Comparison of ENCODE assay signal across 11 mouse cellular contexts in the genomic region with DNA sequence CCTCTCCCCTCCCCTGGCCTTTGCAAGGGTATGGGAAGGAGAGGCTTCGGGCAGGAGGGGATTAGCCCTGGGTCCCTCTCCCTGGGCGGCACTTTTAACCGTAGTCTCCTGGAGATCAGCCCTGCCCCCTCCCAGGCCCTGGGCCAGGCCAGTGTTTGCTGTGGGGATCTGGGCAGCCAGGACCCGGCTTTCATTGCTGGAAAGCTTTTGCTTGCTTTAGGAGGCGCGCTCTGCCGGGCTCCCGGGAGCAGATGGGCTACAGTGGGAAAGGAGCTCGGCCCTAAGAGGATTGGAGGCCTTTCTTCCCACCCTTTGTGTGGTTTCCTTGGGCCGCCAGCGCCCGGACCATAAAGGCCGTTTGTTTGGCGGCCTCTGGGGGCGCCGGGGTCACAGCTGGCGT. TPM values are rescaled to one million over a fixed set of nuclear protein-coding genes. Genes with fewer than 3 reads are reported as not detected.
A peak's percentile ranks its signal among the peaks of the same experiment; 100 is the strongest.
DNase-seq lines count a peak whose midpoint lies in the region; ATAC-seq and TF ChIP-seq lines count a peak whose summit lies in the region.
"Had no signal": no experiment of that assay in that cellular context is flagged by ENCODE, and none has a peak within 500 bp of the region (broad histone marks: within the 10 kb centered on the region; RNA-seq: fewer than 3 reads in every experiment).

No protein-coding gene starts in this region.

- no peak for TF ChIP-seq CTCF in lung, postnatal 0 days (IDR thresholded peaks at IDR 0.05)

- TF ChIP-seq EP300 in lung, postnatal 0 days (IDR thresholded peaks at IDR 0.05) = no peak

- peak; percentile 55 for DNase-seq in left cerebral cortex, postnatal 4 days
- no peak for DNase-seq in left cerebral cortex, postnatal 36 days (ENCODE audit: low spot score in 2 of 2)
- peak; percentile 63 for DNase-seq in forebrain, embryonic 14.5 days (ENCODE audit: low spot score)
- DNase-seq in midbrain, embryonic 11.5 days (ENCODE audit: low spot score, missing footprints) = peak; percentile 95
- no peak for DNase-seq in lung, postnatal 0 days (ENCODE audit: low spot score)
- no peak for DNase-seq in spleen, adult 18-20 months
- DNase-seq: gastrocnemius, postnatal 25 days; liver had no signal

- H3K9ac ChIP-seq in forebrain, embryonic 14.5 days (ENCODE audit: low read length) = peak overlapping the region; percentile 17; the same call in 1 of the 2 replicates
- peak overlapping the region; percentile 55 for H3K9ac ChIP-seq in midbrain, embryonic 11.5 days (ENCODE audit: low read length)
- H3K9ac ChIP-seq in stomach, embryonic 16.5 days (ENCODE audit: low read length) = peak overlapping the region; percentile 32
- no peak overlapping the region for H3K9ac ChIP-seq in lung, postnatal 0 days (replicated peaks; ENCODE audit: low read depth)
- no peak overlapping the region for H3K9ac ChIP-seq in kidney, embryonic 16.5 days (replicated peaks; ENCODE audit: low read length)

- peak; percentile 71 for ATAC-seq in forebrain, embryonic 14.5 days
- ATAC-seq in midbrain, embryonic 11.5 days (ENCODE audit: low FRiP score) = peak; percentile 82
- ATAC-seq in stomach, embryonic 16.5 days (ENCODE audit: insufficient read depth, low FRiP score) = peak; percentile 44; the same call in 1 of the 2 replicates
- no peak for ATAC-seq in lung, postnatal 0 days
- no peak for ATAC-seq in kidney, embryonic 16.5 days (ENCODE audit: low FRiP score, low TSS enrichment)
- ATAC-seq: CD4-positive, CD25-positive, alpha-beta regulatory T cell, adult 4 months had no signal

- no peaks in the 10 kb centered on the region for H3K36me3 ChIP-seq in forebrain, embryonic 14.5 days (ENCODE audit: control insufficient read depth, insufficient read depth, low read length)
- H3K36me3 ChIP-seq in midbrain, embryonic 11.5 days (ENCODE audit: control insufficient read depth, insufficient read depth, low read length) = no peaks in the 10 kb centered on the region
- H3K36me3 ChIP-seq in stomach, embryonic 16.5 days (ENCODE audit: control insufficient read depth, insufficient read depth, low read length) = no peaks in the 10 kb centered on the region
- H3K36me3 ChIP-seq in lung, postnatal 0 days (ENCODE audit: insufficient read depth, low read length) = no peaks in the 10 kb centered on the region
- no peaks in the 10 kb centered on the region for H3K36me3 ChIP-seq in kidney, embryonic 16.5 days (ENCODE audit: insufficient read depth, low read length)

- under 1% methylated on average over 17 of the region's 17 CpGs for WGBS in forebrain, embryonic 14.5 days
- 1% methylated on average over 16 of the region's 17 CpGs for WGBS in midbrain, embryonic 11.5 days
- 8% methylated on average over 17 of the region's 17 CpGs for WGBS in stomach, embryonic 16.5 days
- 10% methylated on average over 17 of the region's 17 CpGs for WGBS in lung, postnatal 0 days
- 14% methylated on average over 17 of the region's 17 CpGs for WGBS in kidney, embryonic 16.5 days

- H3K4me2 ChIP-seq in forebrain, embryonic 14.5 days (ENCODE audit: low read length) = peak overlapping the region; percentile 20; the same call in 1 of the 2 replicates
- H3K4me2 ChIP-seq in midbrain, embryonic 11.5 days = no peak overlapping the region
- peak overlapping the region; percentile 20; the same call in 1 of the 2 replicates for H3K4me2 ChIP-seq in stomach, embryonic 16.5 days (ENCODE audit: low read depth, low read length)
- no peak overlapping the region for H3K4me2 ChIP-seq in lung, postnatal 0 days (replicated peaks; ENCODE audit: low read depth, low read length)
- H3K4me2 ChIP-seq in kidney, embryonic 16.5 days (replicated peaks; ENCODE audit: low read depth, low read length) = no peak overlapping the region

- intact Hi-C loops in left cerebral cortex, postnatal 4 days (cut with DNase I) = no loop called here
- intact Hi-C loops in left cerebral cortex, postnatal 36 days (cut with DNase I) = no loop called here

- no peaks in the 10 kb centered on the region for H3K27me3 ChIP-seq in forebrain, embryonic 14.5 days (replicated peaks; ENCODE audit: control insufficient read depth, insufficient read depth, low read length)
- H3K27me3 ChIP-seq in midbrain, embryonic 11.5 days (ENCODE audit: control insufficient read depth, insufficient read depth, low read length) = no peaks in the 10 kb centered on the region
- no peaks in the 10 kb centered on the region for H3K27me3 ChIP-seq in stomach, embryonic 16.5 days (ENCODE audit: control insufficient read depth, insufficient read depth, low read length)
- H3K27me3 ChIP-seq in lung, postnatal 0 days (replicated peaks; ENCODE audit: insufficient read depth, low read length) = no peaks in the 10 kb centered on the region
- H3K27me3 ChIP-seq in kidney, embryonic 16.5 days (ENCODE audit: insufficient read depth, low read length) = no peaks in the 10 kb centered on the region; the same call in 1 of the 2 replicates

- H3K27ac ChIP-seq in forebrain, embryonic 14.5 days (ENCODE audit: low read depth, low read length) = peak overlapping the region; percentile 77
- peak overlapping the region; percentile 97 for H3K27ac ChIP-seq in midbrain, embryonic 11.5 days (ENCODE audit: low read depth, low read length)
- H3K27ac ChIP-seq in stomach, embryonic 16.5 days (ENCODE audit: low read length) = peak overlapping the region; percentile 13; the same call in 1 of the 2 replicates
- no peak overlapping the region for H3K27ac ChIP-seq in lung, postnatal 0 days (ENCODE audit: low read length)
- H3K27ac ChIP-seq in kidney, embryonic 16.5 days (ENCODE audit: low read length) = no peak overlapping the region

- peaks cover 23% of the 10 kb centered on the region for H3K4me1 ChIP-seq in forebrain, embryonic 14.5 days (ENCODE audit: control insufficient read depth, insufficient read depth, low read length)
- H3K4me1 ChIP-seq in midbrain, embryonic 11.5 days (ENCODE audit: control insufficient read depth, insufficient read depth, low read length) = peaks cover 56% of the 10 kb centered on the region
- H3K4me1 ChIP-seq in stomach, embryonic 16.5 days (ENCODE audit: control insufficient read depth, insufficient read depth, low read length) = peaks cover 12% of the 10 kb centered on the region
- no peaks in the 10 kb centered on the region for H3K4me1 ChIP-seq in lung, postnatal 0 days (ENCODE audit: insufficient read depth, low read depth, low read length)
- H3K4me1 ChIP-seq in kidney, embryonic 16.5 days (ENCODE audit: insufficient read depth, low read length) = peaks cover 9% of the 10 kb centered on the region; the same call in 1 of the 2 replicates

- no peaks in the 10 kb centered on the region for H3K9me3 ChIP-seq in forebrain, embryonic 14.5 days (replicated peaks; ENCODE audit: control insufficient read depth, low read length)
- H3K9me3 ChIP-seq in midbrain, embryonic 11.5 days (ENCODE audit: control insufficient read depth, low read length) = no peaks in the 10 kb centered on the region
- no peaks in the 10 kb centered on the region for H3K9me3 ChIP-seq in stomach, embryonic 16.5 days (replicated peaks; ENCODE audit: control insufficient read depth, low read length)
- no peaks in the 10 kb centered on the region for H3K9me3 ChIP-seq in lung, postnatal 0 days (ENCODE audit: low read length)
- H3K9me3 ChIP-seq in kidney, embryonic 16.5 days (ENCODE audit: low read length) = no peaks in the 10 kb centered on the region

- H3K4me3 ChIP-seq in forebrain, embryonic 14.5 days (ENCODE audit: low read depth, low read length) = no peak overlapping the region
- no peak overlapping the region for H3K4me3 ChIP-seq in midbrain, embryonic 11.5 days (ENCODE audit: low read depth, low read length)
- H3K4me3 ChIP-seq in stomach, embryonic 16.5 days (replicated peaks; ENCODE audit: low read length) = no peak overlapping the region
- no peak overlapping the region for H3K4me3 ChIP-seq in lung, postnatal 0 days (ENCODE audit: low read depth, low read length)
- no peak overlapping the region for H3K4me3 ChIP-seq in kidney, embryonic 16.5 days (ENCODE audit: low read length)

RNA-seq across cellular contexts. Expression of a gene that starts 24.2 kb away (rescaled TPM):
- total RNA-seq in left cerebral cortex, postnatal 4 days (2021) = 10 to 100 TPM; 15.3 to 17.2 TPM
- 10 to 100 TPM; 55.7 to 58.1 TPM for total RNA-seq in left cerebral cortex, postnatal 36 days (2021)
- polyA plus RNA-seq in forebrain, embryonic 14.5 days (2014; fragmentation: Nextera tagmentation; extraction: Ambion mirVana) = 45.2 and 45.8 TPM in 2 replicates
- 31.5 and 34.7 TPM in 2 replicates for polyA plus RNA-seq in midbrain, embryonic 11.5 days (2014; fragmentation: Nextera tagmentation; extraction: Ambion mirVana)
- 72.6 and 79.3 TPM in 2 replicates for polyA plus RNA-seq in stomach, embryonic 16.5 days (2015; fragmentation: Nextera tagmentation; extraction: Ambion mirVana)
- polyA plus RNA-seq in lung, postnatal 0 days (2015; fragmentation: Nextera tagmentation; extraction: Ambion mirVana) = 46.6 and 55.1 TPM in 2 replicates
- polyA plus RNA-seq in kidney, embryonic 16.5 days (2015; fragmentation: Nextera tagmentation; extraction: Ambion mirVana) = 40.1 and 44.3 TPM in 2 replicates

RNA-seq across cellular contexts. Expression of a gene that starts 26.0 kb away (rescaled TPM):
- 10 to 100 TPM; 73.6 to 75.3 TPM for total RNA-seq in left cerebral cortex, postnatal 4 days (2021)
- 10 to 100 TPM; 16.9 to 18.0 TPM for total RNA-seq in left cerebral cortex, postnatal 36 days (2021)
- 9.3 and 9.6 TPM in 2 replicates for polyA plus RNA-seq in forebrain, embryonic 14.5 days (2014; fragmentation: Nextera tagmentation; extraction: Ambion mirVana)
- 28.8 and 33.7 TPM in 2 replicates for polyA plus RNA-seq in midbrain, embryonic 11.5 days (2014; fragmentation: Nextera tagmentation; extraction: Ambion mirVana)
- 3.3 and 3.8 TPM in 2 replicates for polyA plus RNA-seq in stomach, embryonic 16.5 days (2015; fragmentation: Nextera tagmentation; extraction: Ambion mirVana)
- polyA plus RNA-seq in lung, postnatal 0 days (2015; fragmentation: Nextera tagmentation; extraction: Ambion mirVana) = 0.63 and 0.74 TPM in 2 replicates
- 3.4 and 3.6 TPM in 2 replicates for polyA plus RNA-seq in kidney, embryonic 16.5 days (2015; fragmentation: Nextera tagmentation; extraction: Ambion mirVana)
- polyA plus RNA-seq: CD4-positive, CD25-positive, alpha-beta regulatory T cell, adult 4 months had no signal

RNA-seq across cellular contexts. Expression of a gene that starts 31.1 kb away (rescaled TPM):
- 10 to 100 TPM; 11.3 to 14.8 TPM for total RNA-seq in left cerebral cortex, postnatal 4 days (2021)
- total RNA-seq in left cerebral cortex, postnatal 36 days (2021) = 10 to 100 TPM; 40.6 to 47.2 TPM
- 22.3 and 25.6 TPM in 2 replicates for polyA plus RNA-seq in forebrain, embryonic 14.5 days (2014; fragmentation: Nextera tagmentation; extraction: Ambion mirVana)
- 17.7 and 18.9 TPM in 2 replicates for polyA plus RNA-seq in midbrain, embryonic 11.5 days (2014; fragmentation: Nextera tagmentation; extraction: Ambion mirVana)
- polyA plus RNA-seq in stomach, embryonic 16.5 days (2015; fragmentation: Nextera tagmentation; extraction: Ambion mirVana) = 28.4 and 29.3 TPM in 2 replicates
- 29.3 and 30.9 TPM in 2 replicates for polyA plus RNA-seq in lung, postnatal 0 days (2015; fragmentation: Nextera tagmentation; extraction: Ambion mirVana)
- 14.7 and 17.9 TPM in 2 replicates for polyA plus RNA-seq in kidney, embryonic 16.5 days (2015; fragmentation: Nextera tagmentation; extraction: Ambion mirVana)

RNA-seq across cellular contexts. Expression of a gene that starts 36.8 kb away (rescaled TPM):
- 10 to 100 TPM; 12.5 to 14.2 TPM for total RNA-seq in left cerebral cortex, postnatal 4 days (2021)
- total RNA-seq in left cerebral cortex, postnatal 36 days (2021) = 10 to 100 TPM; 49.6 to 50.7 TPM
- polyA plus RNA-seq in forebrain, embryonic 14.5 days (2014; fragmentation: Nextera tagmentation; extraction: Ambion mirVana) = 24.3 and 28.1 TPM in 2 replicates
- polyA plus RNA-seq in midbrain, embryonic 11.5 days (2014; fragmentation: Nextera tagmentation; extraction: Ambion mirVana) = 14.3 and 15.3 TPM in 2 replicates
- polyA plus RNA-seq in stomach, embryonic 16.5 days (2015; fragmentation: Nextera tagmentation; extraction: Ambion mirVana) = 60.6 and 76.6 TPM in 2 replicates
- polyA plus RNA-seq in lung, postnatal 0 days (2015; fragmentation: Nextera tagmentation; extraction: Ambion mirVana) = 39.4 and 41.2 TPM in 2 replicates
- polyA plus RNA-seq in kidney, embryonic 16.5 days (2015; fragmentation: Nextera tagmentation; extraction: Ambion mirVana) = 21.9 and 26.4 TPM in 2 replicates

Comparison
In these comparisons a context has a peak if more than half of its experiments do, and no peak if none do; other contexts are left out.
1. DNase-seq: peak in left cerebral cortex, postnatal 4 days (single experiment), forebrain, embryonic 14.5 days (single experiment) and midbrain, embryonic 11.5 days (single experiment); none in left cerebral cortex, postnatal 36 days (0 of 2), lung, postnatal 0 days (single experiment) and spleen, adult 18-20 months (0 of 2).
2. ATAC-seq: peak in forebrain, embryonic 14.5 days (single experiment), midbrain, embryonic 11.5 days (single experiment) and stomach, embryonic 16.5 days (single experiment); none in lung, postnatal 0 days (single experiment) and kidney, embryonic 16.5 days (single experiment).
3. H3K27ac ChIP-seq: peak in forebrain, embryonic 14.5 days (single experiment), midbrain, embryonic 11.5 days (single experiment) and stomach, embryonic 16.5 days (single experiment); none in lung, postnatal 0 days (single experiment) and kidney, embryonic 16.5 days (single experiment).
4. H3K4me2 ChIP-seq: peak in forebrain, embryonic 14.5 days (single experiment) and stomach, embryonic 16.5 days (single experiment); none in midbrain, embryonic 11.5 days (single experiment), lung, postnatal 0 days (single experiment) and kidney, embryonic 16.5 days (single experiment).
5. H3K9ac ChIP-seq: peak in forebrain, embryonic 14.5 days (single experiment), midbrain, embryonic 11.5 days (single experiment) and stomach, embryonic 16.5 days (single experiment); none in lung, postnatal 0 days (single experiment) and kidney, embryonic 16.5 days (single experiment).